ENCODE assay signal across 9 mouse cellular contexts in the genomic region with DNA sequence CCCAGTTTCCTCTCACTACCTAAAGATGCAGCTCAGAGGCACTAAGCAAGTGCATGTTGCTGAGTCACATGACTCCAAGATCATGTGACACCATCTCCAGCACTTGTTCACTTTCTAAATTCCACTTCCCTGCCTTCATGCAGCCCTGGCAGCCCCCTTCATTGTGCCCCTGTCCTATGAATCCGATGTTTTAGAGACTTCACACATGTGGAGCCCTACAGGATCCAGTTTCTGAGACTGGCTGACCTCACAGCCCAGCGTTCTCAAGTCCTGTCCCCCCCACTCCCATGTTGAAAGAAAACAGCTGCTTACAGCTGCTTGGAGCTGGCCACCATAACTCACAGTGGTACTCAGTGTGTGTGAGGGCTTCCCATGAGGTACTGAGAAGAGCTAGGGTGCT. TPM values are rescaled to one million over a fixed set of nuclear protein-coding genes. Genes with fewer than 3 reads are reported as not detected.
DNase-seq lines count a peak whose midpoint lies in the region; ATAC-seq and TF ChIP-seq lines count a peak whose summit lies in the region.
"Had no signal": no experiment of that assay in that cellular context is flagged by ENCODE, and none has a peak within 500 bp of the region (broad histone marks: within the 10 kb centered on the region; RNA-seq: fewer than 3 reads in every experiment).

No protein-coding gene starts in this region.

- ATAC-seq in liver, postnatal 0 days: no peak
- ATAC-seq in liver, embryonic 11.5 days (replicated peaks; ENCODE audit: low FRiP score): no peak
- no peak for ATAC-seq in cerebellum, adult (ENCODE audit: insufficient number of reproducible peaks, low FRiP score, low TSS enrichment)

- DNase-seq in liver, postnatal 0 days: no peak
- DNase-seq in liver, embryonic 11.5 days (ENCODE audit: low spot score): no peak
- peak; percentile 41 for DNase-seq in kidney, adult 2 months
- no peak for DNase-seq in spleen, adult 18-20 months
- no peak for DNase-seq in left cerebral cortex, postnatal 4 days
- DNase-seq: thymus, adult 18-20 months had no signal

- no peak overlapping the region for H3K9ac ChIP-seq in liver, postnatal 0 days (replicated peaks)
- no peak overlapping the region for H3K9ac ChIP-seq in liver, embryonic 11.5 days (ENCODE audit: low read depth, low read length)

- intact Hi-C loops in left cerebral cortex, postnatal 4 days (cut with DNase I): no loop called here

- H3K9me3 ChIP-seq in liver, postnatal 0 days (ENCODE audit: low read length): no peaks in the 10 kb centered on the region
- H3K9me3 ChIP-seq in liver, embryonic 11.5 days (ENCODE audit: control insufficient read depth, low read length): no peaks in the 10 kb centered on the region

- WGBS in liver, postnatal 0 days (ENCODE audit: insufficient replicate concordance): 60% methylated on average over 2 of the region's 2 CpGs
- 71% methylated on average over 2 of the region's 2 CpGs for WGBS in liver, embryonic 11.5 days
- 33% methylated on average over 2 of the region's 2 CpGs for WGBS in kidney, adult 2 months
- 75% methylated on average over 2 of the region's 2 CpGs for WGBS in macrophage (ENCODE audit: missing documents)

- peaks cover 20% of the 10 kb centered on the region for H3K4me1 ChIP-seq in liver, postnatal 0 days (ENCODE audit: insufficient read depth)
- peaks cover 12% of the 10 kb centered on the region for H3K4me1 ChIP-seq in liver, embryonic 11.5 days (replicated peaks; ENCODE audit: control insufficient read depth, insufficient read depth, low read length)
- peaks cover 39% of the 10 kb centered on the region for H3K4me1 ChIP-seq in bone marrow macrophage, adult 2 months (ENCODE audit: control insufficient read depth, insufficient read depth, low read length)
- no peaks in the 10 kb centered on the region for H3K4me1 ChIP-seq in kidney, adult 2 months (ENCODE audit: control insufficient read depth, insufficient read depth, low read length)

- H3K36me3 ChIP-seq in liver, postnatal 0 days (replicated peaks; ENCODE audit: insufficient read depth, low read length): no peaks in the 10 kb centered on the region
- no peaks in the 10 kb centered on the region for H3K36me3 ChIP-seq in liver, embryonic 11.5 days (ENCODE audit: control insufficient read depth, insufficient read depth, low read length)
- no peaks in the 10 kb centered on the region for H3K36me3 ChIP-seq in kidney, adult 2 months (ENCODE audit: control insufficient read depth, insufficient read depth, low read length)
- no peaks in the 10 kb centered on the region for H3K36me3 ChIP-seq in macrophage (ENCODE audit: inconsistent target)

- TF ChIP-seq CTCF in liver, postnatal 0 days (IDR thresholded peaks at IDR 0.05; ENCODE audit: low read depth): no peak
- TF ChIP-seq CTCF in bone marrow macrophage, adult 2 months (IDR thresholded peaks at IDR 0.05; ENCODE audit: low read depth, low read length): no peak
- no peak for TF ChIP-seq CTCF in kidney, adult 2 months (conservative IDR thresholded peaks at IDR 0.05; ENCODE audit: insufficient read depth, insufficient read length, low read depth, low read length)

- no peak overlapping the region for H3K4me2 ChIP-seq in liver, postnatal 0 days (ENCODE audit: low read depth, low read length)
- H3K4me2 ChIP-seq in liver, embryonic 11.5 days: no peak overlapping the region

- TF ChIP-seq EP300 in liver, postnatal 0 days (IDR thresholded peaks at IDR 0.05; ENCODE audit: low read depth): no peak

- H3K79me2 ChIP-seq in macrophage (ENCODE audit: inconsistent target): no peaks in the 10 kb centered on the region

- H3K27me3 ChIP-seq in liver, postnatal 0 days (ENCODE audit: insufficient read depth, low read length): no peaks in the 10 kb centered on the region
- no peaks in the 10 kb centered on the region for H3K27me3 ChIP-seq in liver, embryonic 11.5 days (replicated peaks; ENCODE audit: control insufficient read depth, insufficient read depth, low read length)
- H3K27me3 ChIP-seq in kidney, adult 2 months (replicated peaks; ENCODE audit: control insufficient read depth, insufficient read depth, low read length): no peaks in the 10 kb centered on the region

- no peak overlapping the region for H3K4me3 ChIP-seq in liver, postnatal 0 days (ENCODE audit: low read depth, low read length)
- H3K4me3 ChIP-seq in liver, embryonic 11.5 days (ENCODE audit: low read depth, low read length): no peak overlapping the region
- no peak overlapping the region for H3K4me3 ChIP-seq in bone marrow macrophage, adult 2 months (ENCODE audit: insufficient read depth, low read length)
- no peak overlapping the region for H3K4me3 ChIP-seq in kidney, adult 2 months (ENCODE audit: insufficient read depth, low read depth, low read length)
- H3K4me3 ChIP-seq in macrophage (ENCODE audit: inconsistent target): no peak overlapping the region

- H3K27ac ChIP-seq in liver, postnatal 0 days (ENCODE audit: low read depth): 0 out of 2 replicates have a peak overlapping the region, but pooled peaks have one; percentile 30
- no peak overlapping the region for H3K27ac ChIP-seq in liver, embryonic 11.5 days (ENCODE audit: low read depth, low read length)
- H3K27ac ChIP-seq in bone marrow macrophage, adult 2 months (ENCODE audit: insufficient read depth, low read depth, low read length): peak overlapping the region; percentile 93
- no peak overlapping the region for H3K27ac ChIP-seq in kidney, adult 2 months (ENCODE audit: insufficient read depth, low read depth, low read length)
- H3K27ac ChIP-seq in macrophage: peak overlapping the region; percentile 83

- no peak for TF ChIP-seq POLR2A in bone marrow macrophage, adult 2 months (IDR thresholded peaks at IDR 0.05; ENCODE audit: borderline replicate concordance, low read depth, low read length)
- no peak for TF ChIP-seq POLR2A in kidney, adult 2 months (IDR thresholded peaks at IDR 0.05; ENCODE audit: low read depth, low read length)

RNA-seq across cellular contexts. Expression of a gene that starts 15.2 kb away (rescaled TPM):
- polyA plus RNA-seq in liver, postnatal 0 days (2015; fragmentation: Nextera tagmentation; extraction: Ambion mirVana): 9.6 and 10.7 TPM in 2 replicates
- polyA plus RNA-seq in liver, embryonic 11.5 days (2014; fragmentation: Nextera tagmentation; extraction: Ambion mirVana): 56.8 and 59.3 TPM in 2 replicates
- 70.9 and 71.7 TPM in 2 replicates for polyA plus RNA-seq in bone marrow macrophage, adult 2 months (2012; ENCODE audit: insufficient read depth, insufficient read length, missing spikeins)
- polyA plus RNA-seq in kidney, adult 2 months (2012; rRNA removed): 40.3 and 44.3 TPM in 2 replicates
- total RNA-seq in macrophage (2018; cell fraction: chromatin; rRNA removed): 100 to 1,000 TPM; 209 to 782 (median 387) TPM
- 10 to 100 TPM; 52.3 to 86.8 (median 72.7) TPM for total RNA-seq in macrophage (2018; cell fraction: cytosol; rRNA removed)
- total RNA-seq in macrophage (2018; cell fraction: nucleus; rRNA removed): 100 to 1,000 TPM in 25 of 26 experiments, 10 to 100 TPM in 1; 84.1 to 254 (median 153) TPM
- 70.3 to 119 TPM (median 70.6 TPM) in 3 replicates for polyA plus RNA-seq in macrophage (2018)
- total RNA-seq in left cerebral cortex, postnatal 4 days (2021): 100 to 1,000 TPM; 716 to 729 TPM

RNA-seq across cellular contexts. Expression of a gene that starts 30.4 kb away (rescaled TPM):
- 21.5 and 22.1 TPM in 2 replicates for polyA plus RNA-seq in liver, postnatal 0 days (2015; fragmentation: Nextera tagmentation; extraction: Ambion mirVana)
- polyA plus RNA-seq in liver, embryonic 11.5 days (2014; fragmentation: Nextera tagmentation; extraction: Ambion mirVana): 60.3 and 67.7 TPM in 2 replicates
- 34.5 and 38.7 TPM in 2 replicates for polyA plus RNA-seq in bone marrow macrophage, adult 2 months (2012; ENCODE audit: insufficient read depth, insufficient read length, missing spikeins)
- polyA plus RNA-seq in kidney, adult 2 months (2012; rRNA removed): 63.8 and 68.4 TPM in 2 replicates
- 10 to 100 TPM in 19 of 26 experiments, 1 to 10 TPM in 7; 5.3 to 34.1 (median 17.7) TPM for total RNA-seq in macrophage (2018; cell fraction: chromatin; rRNA removed)
- 10 to 100 TPM; 20.9 to 34.0 (median 27.7) TPM for total RNA-seq in macrophage (2018; cell fraction: cytosol; rRNA removed)
- total RNA-seq in macrophage (2018; cell fraction: nucleus; rRNA removed): 10 to 100 TPM in 14 of 26 experiments, 1 to 10 TPM in 12; 4.4 to 26.4 (median 12.6) TPM
- polyA plus RNA-seq in macrophage (2018): 25.8 to 45.9 TPM (median 27.0 TPM) in 3 replicates
- total RNA-seq in left cerebral cortex, postnatal 4 days (2021): 10 to 100 TPM; 27.0 to 33.0 TPM

RNA-seq across cellular contexts. Expression of a gene that starts 30.4 kb away (rescaled TPM):
- polyA plus RNA-seq in liver, postnatal 0 days (2015; fragmentation: Nextera tagmentation; extraction: Ambion mirVana): 16.7 TPM in 2 replicates
- polyA plus RNA-seq in liver, embryonic 11.5 days (2014; fragmentation: Nextera tagmentation; extraction: Ambion mirVana): 41.0 and 44.7 TPM in 2 replicates
- polyA plus RNA-seq in bone marrow macrophage, adult 2 months (2012; ENCODE audit: insufficient read depth, insufficient read length, missing spikeins): 15.1 and 18.1 TPM in 2 replicates
- polyA plus RNA-seq in kidney, adult 2 months (2012; rRNA removed): 11.3 and 14.6 TPM in 2 replicates
- 10 to 100 TPM in 5 of 26 experiments, 1 to 10 TPM in 21; 1.9 to 11.0 (median 6.1) TPM for total RNA-seq in macrophage (2018; cell fraction: chromatin; rRNA removed)
- 10 to 100 TPM; 10.4 to 21.8 (median 16.3) TPM for total RNA-seq in macrophage (2018; cell fraction: cytosol; rRNA removed)
- 10 to 100 TPM in 16 of 26 experiments, 1 to 10 TPM in 10; 6.3 to 21.7 (median 11.4) TPM for total RNA-seq in macrophage (2018; cell fraction: nucleus; rRNA removed)
- 17.0 to 24.0 TPM (median 23.4 TPM) in 3 replicates for polyA plus RNA-seq in macrophage (2018)
- 10 to 100 TPM; 42.0 to 43.6 TPM for total RNA-seq in left cerebral cortex, postnatal 4 days (2021)

Comparison
In these comparisons a context has a peak if more than half of its experiments do, and no peak if none do; other contexts are left out.
1. H3K27ac ChIP-seq: peak in liver, postnatal 0 days (single experiment), bone marrow macrophage, adult 2 months (single experiment) and macrophage (single experiment); none in liver, embryonic 11.5 days (single experiment) and kidney, adult 2 months (single experiment).